ENCODE assay signal across 8 mouse cellular contexts in the genomic region with DNA sequence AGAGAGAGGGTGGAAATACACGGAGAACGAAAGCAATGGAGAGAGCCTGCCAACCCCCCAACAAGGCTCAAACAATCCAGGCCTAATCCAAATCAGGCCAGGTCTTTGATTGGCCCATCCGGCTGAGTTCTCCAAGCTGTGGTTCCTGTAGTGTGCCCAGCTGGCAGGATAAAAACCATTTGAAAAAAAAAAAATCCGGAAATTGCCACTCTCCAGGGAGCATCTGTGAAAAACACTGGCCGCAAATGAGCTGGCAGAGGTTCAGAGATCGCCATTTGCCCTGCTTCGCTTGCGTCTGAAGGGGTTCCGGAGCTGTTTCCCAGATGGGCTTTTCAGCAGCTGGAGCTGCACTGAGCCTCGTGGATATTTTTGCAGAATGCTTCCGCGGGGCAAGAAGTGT.
DNase-seq lines count a peak whose midpoint lies in the region; ATAC-seq and TF ChIP-seq lines count a peak whose summit lies in the region.
"Had no signal": no experiment of that assay in that cellular context is flagged by ENCODE, and none has a peak within 500 bp of the region (broad histone marks: within the 10 kb centered on the region; RNA-seq: fewer than 3 reads in every experiment).

No protein-coding gene starts in this region.

- no peak for TF ChIP-seq CTCF in left cerebral cortex, adult 2 months (IDR thresholded peaks at IDR 0.05)

- peak; percentile 94 for ATAC-seq in cerebellum, adult (ENCODE audit: insufficient number of reproducible peaks, low FRiP score, low TSS enrichment)
- ATAC-seq: intestine, embryonic 15.5 days had no signal

- peak; percentile 30 for DNase-seq in R1 (ENCODE audit: low read depth, low spot score)
- DNase-seq in frontal cortex, adult 2 months (ENCODE audit: extremely low spot score in 1 of 2, low spot score in 1 of 2) = peak; percentile 20 to 58
- peak; percentile 20 to 22 for DNase-seq in left cerebral cortex, adult 2 months (ENCODE audit: extremely low spot score in 1 of 2, low spot score in 2 of 2)
- DNase-seq in B cell, adult 2 months = no peak
- no peak for DNase-seq in kidney, adult 11 months
- no peak for DNase-seq in yolk sac, embryonic 10.5 days (ENCODE audit: low spot score)

- H3K27ac ChIP-seq in left cerebral cortex, adult 2 months = no peak overlapping the region
- H3K27ac ChIP-seq: intestine, embryonic 15.5 days had no signal

- no peak overlapping the region for H3K4me3 ChIP-seq in left cerebral cortex, adult 2 months
- H3K4me3 ChIP-seq: intestine, embryonic 15.5 days had no signal

- intact Hi-C loops in left cerebral cortex, adult 2 months (cut with DNase I) = loop anchor here (5.0 kb wide), 1 partner anchor 66 kb away; no protein-coding TSS in a partner anchor

Comparison
In these comparisons a context has a peak if more than half of its experiments do, and no peak if none do; other contexts are left out.
1. DNase-seq: peak in R1 (single experiment), frontal cortex, adult 2 months (2 of 2) and left cerebral cortex, adult 2 months (2 of 2); none in B cell, adult 2 months (0 of 2), kidney, adult 11 months (single experiment) and yolk sac, embryonic 10.5 days (single experiment).